Mouse (Mus musculus) intestine, embryonic 14.5 days (tissue): ENCODE data around the gene Glrx5. TPM values are rescaled to one million over a fixed set of nuclear protein-coding genes. Genes with fewer than 3 reads are reported as not detected.

Source experiments
- ATAC-seq: fragments of 200-750 bp; cut with Nextera tagmentation; replicated peaks from 2 replicates; pipeline ENCODE4 v1.8.0; 2017; ENCODE audit warnings: low read depth, moderate number of reproducible peaks, moderate TSS enrichment, moderate library complexity; ENCODE audit not compliant: low FRiP score, low TSS enrichment
- DNase-seq: peaks from one replicate; pipeline ENCODE4 v3.0.0-alpha.2; 2018; ENCODE audit warnings: low spot score
- H3K27ac ChIP-seq: fragments of 300-500 bp; sonication (generic); 2 replicates; pipeline ENCODE4 v1.5.1; 2014; ENCODE audit warnings: low read depth, mild to moderate bottlenecking, control low read depth
- H3K27me3 ChIP-seq: fragments of 300-500 bp; sonication (generic); replicated peaks from 2 replicates; pipeline ENCODE4 v1.6.1; 2014; ENCODE audit warnings: low read length, control low read depth; ENCODE audit not compliant: control insufficient read depth, insufficient read depth
- H3K36me3 ChIP-seq: fragments of 300-500 bp; sonication (generic); 2 replicates; pipeline ENCODE4 v1.6.1; 2014; ENCODE audit warnings: low read length, control low read depth; ENCODE audit not compliant: control insufficient read depth, insufficient read depth
- H3K4me1 ChIP-seq: fragments of 300-500 bp; sonication (generic); replicated peaks from 2 replicates; pipeline ENCODE4 v1.6.1; 2014; ENCODE audit warnings: low read length, control low read depth, mixed read lengths; ENCODE audit not compliant: control insufficient read depth, insufficient read depth
- H3K4me2 ChIP-seq: fragments of 300-500 bp; sonication (generic); 2 replicates; pipeline ENCODE4 v1.6.1; 2014; ENCODE audit warnings: low read length
- H3K4me3 ChIP-seq: fragments of 300-500 bp; sonication (generic); 2 replicates; pipeline ENCODE4 v1.5.1; 2014; ENCODE audit warnings: low read depth, low read length, control low read depth, mixed read lengths
- H3K9ac ChIP-seq: fragments of 300-500 bp; sonication (generic); 2 replicates; pipeline ENCODE4 v1.6.1; 2014; ENCODE audit warnings: mild to moderate bottlenecking, low read length
- H3K9me3 ChIP-seq: fragments of 300-500 bp; sonication (generic); 2 replicates; pipeline ENCODE4 v1.6.1; 2016; ENCODE audit warnings: low read length, control low read depth; ENCODE audit not compliant: control insufficient read depth
- WGBS: fragments of 180-500 bp; shearing (Covaris S2); extraction: QIAGEN DNeasy Blood & Tissue Kit; methylation state at CpG from one replicate; pipeline ENCODE4 v1.1.7; 2014; 5-methylcytosine and 5-hydroxymethylcytosine counted together
- polyA plus RNA-seq: library from polyadenylated mRNA; unstranded; fragments of >200 nt; fragmentation: Nextera tagmentation; extraction: Ambion mirVana; gene quantifications from 2 replicates; pipeline ENCODE4 v1.2.1, GENCODE M21; 2014

The Glrx5 gene
- polyA plus RNA-seq = 190 and 193 TPM in 2 replicates

DNA sequence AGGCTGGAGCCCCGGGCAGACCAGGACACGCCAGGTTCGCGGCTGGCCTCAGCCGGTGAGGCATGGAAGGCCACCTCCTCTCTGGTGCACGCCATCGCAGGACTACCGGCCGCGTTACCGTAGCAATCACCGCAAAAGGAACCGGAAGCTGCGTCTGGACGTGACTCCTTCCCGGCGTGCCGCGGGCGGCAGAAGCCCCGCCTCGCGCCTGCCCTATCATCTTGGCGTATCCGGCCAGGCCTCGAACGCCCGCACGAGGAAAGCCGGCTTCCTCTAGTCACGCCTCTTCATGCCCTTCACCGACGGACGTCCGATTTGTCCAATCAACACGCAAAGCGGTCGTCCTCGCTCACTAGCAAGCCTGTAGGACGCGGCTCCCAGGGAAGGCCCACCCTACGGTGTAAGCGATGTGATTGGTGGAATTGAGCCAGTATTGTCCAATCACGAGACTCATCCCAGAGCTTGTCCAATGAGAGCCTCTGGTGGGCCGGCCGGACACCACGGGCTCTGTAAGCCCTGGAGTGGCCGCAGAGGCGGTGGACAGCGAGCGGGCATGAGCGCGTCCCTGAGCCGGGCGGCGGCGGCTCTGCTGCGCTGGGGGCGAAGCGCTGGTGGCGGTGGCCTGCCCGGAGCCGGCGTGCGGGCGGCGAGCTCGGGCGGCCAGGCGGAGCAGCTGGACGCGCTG is at the start of gene Glrx5:
Glrx5 (plus strand) TSS at position 542 of the 685 bp plus-strand sequence.
- Histone ChIP-seq H3K4me3 (peak within 1 kb of the TSS; percentile 98), H3K36me3 (peaks cover 16% of the 10 kb centered on the region), H3K4me2 (peak within 1 kb of the TSS; percentile 93), H3K9me3 (no peaks in the 10 kb centered on the region), H3K27ac (peak within 1 kb of the TSS; percentile 61), H3K27me3 (no peaks in the 10 kb centered on the region), H3K4me1 (peaks cover 27% of the 10 kb centered on the region), H3K9ac (peak within 1 kb of the TSS; percentile 81)
- under 1% methylated on average over 72 of the region's 72 CpGs for WGBS
- ATAC-seq (peak; percentile 99), DNase-seq (peak; percentile 97)

DNA sequence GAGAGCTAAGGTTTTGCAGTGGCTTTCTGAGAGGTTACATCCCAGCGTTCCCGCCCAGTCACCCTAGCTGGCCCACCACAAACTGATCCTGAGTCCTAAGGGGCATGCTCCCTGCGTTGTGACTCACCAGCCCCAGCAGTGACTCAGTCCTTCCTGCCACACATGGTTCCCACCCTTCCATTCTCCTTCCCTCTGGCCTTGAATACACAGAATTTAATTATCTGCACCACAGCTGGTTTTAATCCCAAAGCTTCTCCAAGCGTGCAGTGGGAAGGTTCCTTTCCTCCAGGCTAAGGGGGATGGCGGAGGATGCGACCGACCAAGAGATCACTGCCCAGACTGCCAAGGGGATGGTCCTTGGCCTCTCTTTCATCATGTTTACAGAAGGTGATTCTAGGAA is 49.0 kb upstream of the Glrx5 start:
- H3K27me3 ChIP-seq = no peaks in the 10 kb centered on the region

DNA sequence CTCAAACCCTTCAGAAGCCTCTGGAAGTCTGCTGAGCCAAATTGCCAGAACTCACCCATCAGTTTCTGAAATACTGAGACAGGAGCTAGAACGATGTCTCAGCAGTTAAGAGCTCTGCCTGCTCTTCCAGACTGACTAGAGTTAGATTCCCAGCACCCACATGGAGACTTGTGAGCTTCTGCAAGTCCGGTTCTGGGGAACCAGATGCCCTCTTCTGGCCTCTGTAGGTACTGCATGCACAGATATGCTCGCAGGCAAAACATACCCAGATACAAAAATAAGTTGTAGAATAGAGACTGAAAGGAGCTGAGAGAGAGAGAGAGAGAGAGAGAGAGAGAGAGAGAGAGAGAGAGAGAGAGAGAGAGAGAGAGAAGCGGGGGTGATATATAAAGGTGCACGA is 47.4 kb upstream of the Glrx5 start:
- Histone ChIP-seq H3K27ac (no peak overlapping the region), H3K4me1 (no peaks in the 10 kb centered on the region), H3K4me3 (no peak overlapping the region), H3K4me2 (no peak overlapping the region), H3K27me3 (no peaks in the 10 kb centered on the region), H3K36me3 (no peaks in the 10 kb centered on the region), H3K9me3 (no peaks in the 10 kb centered on the region), H3K9ac (no peak overlapping the region)
- ATAC-seq (no peak), DNase-seq (no peak)
- 79% methylated on average over 5 of the region's 5 CpGs for WGBS

More for the DNA sequence above, 49.0 kb upstream of the Glrx5 start:
- no peak overlapping the region for H3K27ac ChIP-seq
- 57% methylated on average over 7 of the region's 7 CpGs for WGBS
- ATAC-seq (no peak), DNase-seq (no peak)
- no peak overlapping the region for H3K4me2 ChIP-seq
- H3K9me3 ChIP-seq = no peaks in the 10 kb centered on the region
- no peak overlapping the region for H3K9ac ChIP-seq
- H3K36me3 ChIP-seq = no peaks in the 10 kb centered on the region
- no peak overlapping the region for H3K4me3 ChIP-seq
- 0 out of 2 replicates have a peak, but pooled peaks cover under 1% of the 10 kb centered on the region for H3K4me1 ChIP-seq

DNA sequence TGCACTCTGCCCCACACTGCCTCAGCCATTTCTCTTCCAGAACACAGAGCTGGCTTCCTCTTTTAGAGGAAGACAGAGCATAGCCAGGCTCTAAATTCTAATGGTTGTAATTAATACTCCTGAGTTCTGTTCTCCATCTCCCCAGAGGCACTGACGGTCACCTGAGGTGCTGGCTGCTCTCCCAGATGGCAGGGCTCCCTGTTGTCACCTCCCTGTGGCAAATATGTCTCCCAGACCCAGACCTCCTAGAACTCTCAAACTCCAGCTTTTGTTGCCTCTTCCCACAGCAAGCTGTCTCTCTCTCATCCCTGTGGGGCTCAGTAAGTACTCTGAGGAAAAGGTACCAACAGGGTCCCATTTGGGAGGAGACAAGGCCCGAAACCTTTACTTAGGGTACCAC is 46.5 kb upstream of the Glrx5 start:
- WGBS = 84% methylated on average over 2 of the region's 2 CpGs
- H3K36me3 ChIP-seq = no peaks in the 10 kb centered on the region
- no peak for DNase-seq
- no peaks in the 10 kb centered on the region for H3K27me3 ChIP-seq
- ATAC-seq = no peak
- no peak overlapping the region for H3K4me2 ChIP-seq
- no peaks in the 10 kb centered on the region for H3K4me1 ChIP-seq
- H3K4me3 ChIP-seq = no peak overlapping the region
- no peaks in the 10 kb centered on the region for H3K9me3 ChIP-seq
- H3K27ac ChIP-seq = no peak overlapping the region
- H3K9ac ChIP-seq = no peak overlapping the region

DNA sequence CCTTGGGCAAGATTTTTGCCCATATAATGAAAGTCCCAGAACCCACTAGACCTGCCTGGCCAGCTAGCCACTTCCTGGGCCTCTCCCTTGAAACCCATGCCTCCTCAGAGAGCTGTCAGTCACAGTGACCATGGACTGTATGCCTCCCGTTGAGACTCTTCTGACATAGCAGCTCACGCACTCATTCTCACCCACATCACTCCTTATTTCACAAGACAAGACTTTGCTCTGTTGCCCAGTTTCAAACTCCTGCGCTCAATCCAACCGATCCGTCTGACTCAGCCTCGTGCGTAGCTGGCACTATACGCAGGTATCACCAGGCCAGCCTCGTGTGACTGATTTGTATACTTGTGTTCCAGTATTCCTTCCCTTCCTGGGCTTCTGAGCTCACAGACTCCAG is 45.7 kb upstream of the Glrx5 start:
- no peaks in the 10 kb centered on the region for H3K36me3 ChIP-seq
- DNase-seq (no peak), ATAC-seq (no peak)
- H3K9me3 ChIP-seq = no peaks in the 10 kb centered on the region
- 91% methylated on average over 9 of the region's 9 CpGs for WGBS
- H3K4me1 ChIP-seq = no peaks in the 10 kb centered on the region
- no peaks in the 10 kb centered on the region for H3K27me3 ChIP-seq
- H3K27ac ChIP-seq = no peak overlapping the region
- no peak overlapping the region for H3K4me3 ChIP-seq
- H3K9ac ChIP-seq = no peak overlapping the region
- no peak overlapping the region for H3K4me2 ChIP-seq

DNA sequence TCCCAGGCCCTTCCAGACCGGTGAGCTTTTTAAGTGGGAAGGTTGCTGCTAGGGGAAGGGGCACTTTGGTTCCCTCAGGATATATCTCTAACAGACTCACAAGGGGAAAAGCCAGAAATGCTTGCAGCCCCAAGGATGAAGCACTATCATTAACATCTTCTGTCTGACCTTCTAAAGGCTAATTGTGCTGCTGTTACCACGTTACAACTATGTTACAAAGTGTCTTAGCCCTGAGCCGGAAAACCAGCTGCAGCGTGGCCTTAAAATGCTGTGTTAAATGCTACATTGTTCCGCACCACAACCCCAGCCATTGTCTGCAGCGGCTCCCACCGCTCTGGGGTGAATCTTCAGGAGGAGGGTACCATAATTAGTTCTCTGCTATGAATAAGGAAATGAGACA is 44.6 kb upstream of the Glrx5 start:
- Histone ChIP-seq H3K27me3 (no peaks in the 10 kb centered on the region), H3K9ac (no peak overlapping the region), H3K9me3 (no peaks in the 10 kb centered on the region), H3K4me3 (no peak overlapping the region), H3K27ac (no peak overlapping the region), H3K4me1 (no peaks in the 10 kb centered on the region), H3K4me2 (no peak overlapping the region), H3K36me3 (no peaks in the 10 kb centered on the region)
- DNase-seq = no peak
- ATAC-seq = no peak
- WGBS = 75% methylated on average over 7 of the region's 7 CpGs

DNA sequence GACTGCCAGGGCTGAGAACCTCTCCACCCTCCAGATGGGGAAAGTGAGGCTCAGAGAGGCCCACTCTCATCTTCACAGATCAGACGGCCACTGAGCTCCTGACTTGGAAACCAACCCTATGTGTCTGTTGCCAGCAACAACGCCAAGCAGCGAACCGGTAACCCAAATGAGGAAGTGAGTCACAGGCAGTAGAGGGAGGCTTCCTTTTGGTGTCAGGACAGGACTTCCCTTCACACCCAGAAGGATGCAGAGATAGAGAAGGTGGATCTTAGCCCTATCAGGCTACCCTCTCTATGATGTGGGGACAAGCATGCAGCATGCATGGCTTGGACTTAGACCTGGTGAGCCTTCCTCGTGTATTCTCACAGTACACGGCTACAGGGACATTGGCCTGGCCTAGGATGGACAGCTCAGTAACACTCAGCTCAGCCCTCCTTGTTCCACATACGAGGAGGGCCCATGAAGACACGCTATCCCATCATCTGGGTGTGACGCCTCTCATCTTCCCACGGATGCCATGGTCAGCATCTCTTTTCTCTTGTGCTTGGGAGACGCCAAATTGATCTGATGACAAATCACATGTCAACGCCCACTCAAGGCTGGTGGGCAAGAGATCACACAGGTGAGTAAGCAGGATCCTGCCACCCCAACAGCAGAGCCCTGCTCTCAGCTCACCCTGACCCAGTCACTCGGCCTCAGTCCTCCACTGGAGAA is 41.6 kb upstream of the Glrx5 start:
- no peaks in the 10 kb centered on the region for H3K9me3 ChIP-seq
- H3K9ac ChIP-seq = no peak overlapping the region
- no peaks in the 10 kb centered on the region for H3K27me3 ChIP-seq
- DNase-seq = no peak
- H3K27ac ChIP-seq = no peak overlapping the region
- no peaks in the 10 kb centered on the region for H3K4me1 ChIP-seq
- H3K4me3 ChIP-seq = no peak overlapping the region
- ATAC-seq = no peak
- H3K4me2 ChIP-seq = no peak overlapping the region
- 82% methylated on average over 13 of the region's 13 CpGs for WGBS
- H3K36me3 ChIP-seq = no peaks in the 10 kb centered on the region

DNA sequence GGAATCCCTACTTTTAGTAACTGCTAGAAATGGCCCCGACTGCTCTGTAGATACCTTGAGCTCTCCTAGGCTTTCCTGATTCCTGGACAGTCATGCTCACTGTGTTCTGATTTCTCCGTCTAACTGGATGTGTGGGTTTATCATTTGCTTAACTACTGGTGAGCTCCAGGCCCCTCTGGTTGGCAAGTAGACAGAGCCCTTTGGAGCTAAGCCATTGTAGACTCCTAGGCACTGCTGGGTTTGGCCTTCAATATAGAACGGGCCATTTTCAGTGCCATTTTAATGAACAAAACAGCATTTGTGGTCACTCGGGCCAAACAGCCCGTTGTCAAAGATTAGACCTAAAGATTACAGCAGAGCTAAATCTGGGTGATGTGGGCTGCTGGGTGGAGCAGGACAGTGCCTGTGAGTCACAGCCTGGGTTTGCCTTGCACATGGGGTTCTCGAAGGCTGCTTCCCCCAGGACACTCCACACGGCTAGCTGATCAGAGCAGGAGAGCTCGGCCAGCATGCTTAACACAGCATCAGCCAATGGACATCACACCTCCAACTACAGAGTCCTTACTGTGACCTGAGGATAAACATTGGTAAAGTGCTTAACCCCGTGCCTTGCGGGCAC is 40.3 kb upstream of the Glrx5 start:
- 81% methylated on average over 10 of the region's 10 CpGs for WGBS
- no peak overlapping the region for H3K4me3 ChIP-seq
- no peaks in the 10 kb centered on the region for H3K36me3 ChIP-seq
- DNase-seq = no peak
- H3K27me3 ChIP-seq = no peaks in the 10 kb centered on the region
- H3K4me2 ChIP-seq = no peak overlapping the region
- no peaks in the 10 kb centered on the region for H3K4me1 ChIP-seq
- no peak for ATAC-seq
- H3K27ac ChIP-seq = no peak overlapping the region
- H3K9ac ChIP-seq = no peak overlapping the region
- no peaks in the 10 kb centered on the region for H3K9me3 ChIP-seq
